Mouse (Mus musculus) thymus, postnatal 10 days (tissue): Measurements from ENCODE around the gene Ms4a4b.
"Not testable (repeated sequence)": the region's sequence is repeated elsewhere in the genome, so short reads cannot be mapped to it uniquely, and the experiment has no call there.

Source experiments
- DNase-seq, 2 experiments: peaks; one replicate each; pipeline ENCODE4 v3.0.0; 2021; ENCODE audit warnings: low spot score in 2 of 2

The Ms4a4b gene

GRCm38 (mm10) chr19:11443338-11443737, at the start of gene Ms4a4b:
Gene Ms4a4b, plus strand, starts transcription at chr19:11443553.
- no peak for DNase-seq

GRCm38 (mm10) chr19:11395769-11396168, 47.6 kb upstream of the Ms4a4b start:
- no peak for DNase-seq

DNA sequence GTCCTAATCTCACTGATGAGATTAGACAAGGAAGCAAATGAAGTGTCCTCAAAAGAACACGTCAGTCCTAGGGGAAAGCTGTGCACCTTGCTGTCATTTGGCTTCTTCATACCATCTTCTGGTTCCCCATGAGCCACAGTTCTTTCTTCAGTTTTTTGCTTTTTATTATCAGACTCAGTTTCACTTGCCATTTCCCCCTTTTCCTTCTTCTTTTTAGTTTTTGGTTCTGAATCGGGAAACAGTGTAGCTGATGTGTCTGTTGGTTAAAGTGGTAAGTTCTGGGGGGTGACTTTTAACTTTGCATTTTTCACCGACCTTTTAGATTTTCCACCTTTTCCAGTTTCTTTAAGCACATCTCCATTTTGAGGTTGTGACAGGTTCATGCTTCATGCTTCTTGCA, 38.8 kb upstream of the Ms4a4b start, which contains the start of gene Ms4a4c:
Ms4a4c (plus strand) TSS at position 244 of the 400 bp plus-strand sequence.
- no peak for DNase-seq

DNA sequence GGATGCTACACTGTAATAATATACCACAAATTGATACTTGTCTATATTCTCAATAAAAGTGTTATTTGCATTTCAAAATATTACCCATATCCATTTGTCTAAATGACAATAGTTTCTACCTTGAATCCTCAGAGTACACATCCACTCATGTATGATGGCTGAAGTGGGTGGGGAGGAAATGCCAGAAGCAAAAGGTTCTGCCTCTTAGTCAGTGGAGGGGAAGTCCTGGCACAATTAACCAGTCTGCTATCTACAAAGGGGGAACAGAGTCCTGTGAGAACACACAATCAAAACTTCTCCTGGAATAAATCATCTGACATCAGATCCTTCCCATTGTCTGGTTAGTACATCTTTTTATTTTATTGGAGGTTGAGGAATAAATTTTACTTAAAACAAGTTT, 35.9 kb upstream of the Ms4a4b start:
- DNase-seq = no peak

- DNase-seq = no peak
Measured at GRCm38 (mm10) chr19:11408591-11408990, 34.8 kb upstream of the Ms4a4b start.

DNA sequence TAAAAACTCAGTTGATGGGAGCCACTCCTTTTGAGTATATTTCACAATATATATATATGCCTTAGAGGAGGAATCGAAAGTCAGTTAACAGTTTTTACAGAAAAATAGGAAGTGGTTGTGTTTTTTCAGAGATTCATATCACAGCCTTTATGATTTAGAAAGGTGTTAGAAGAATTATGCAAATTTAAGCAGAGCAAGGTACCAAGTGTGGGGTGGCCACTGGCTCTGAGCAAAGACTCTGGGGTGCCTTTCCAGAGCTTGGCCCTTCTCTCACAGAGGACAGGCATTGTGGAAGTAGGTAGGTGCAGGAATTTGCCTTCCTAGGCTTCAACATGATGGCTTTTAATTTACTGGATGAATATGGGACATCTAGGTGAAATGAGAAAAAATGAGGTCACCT, 31.7 kb upstream of the Ms4a4b start:
- DNase-seq = no peak

DNA sequence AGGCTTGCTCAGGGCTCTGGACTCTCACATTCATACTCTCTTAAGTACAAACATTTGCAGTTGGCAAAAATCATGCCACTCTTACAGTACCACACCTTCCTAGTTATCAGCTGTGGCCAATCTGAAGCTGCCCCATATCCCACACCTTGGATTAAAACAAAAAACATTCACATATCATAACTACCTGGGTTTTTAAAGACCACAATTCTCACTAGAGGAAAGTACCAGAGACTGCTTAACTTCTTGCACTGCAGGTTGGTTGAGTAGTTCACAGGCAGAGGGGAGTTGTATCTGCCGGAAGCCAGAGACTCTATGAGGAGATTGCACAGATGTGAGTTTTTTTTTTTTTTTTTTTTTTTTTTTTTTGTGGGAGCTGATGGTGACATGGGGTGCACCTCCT, 29.3 kb upstream of the Ms4a4b start:
- no peak for DNase-seq

DNA sequence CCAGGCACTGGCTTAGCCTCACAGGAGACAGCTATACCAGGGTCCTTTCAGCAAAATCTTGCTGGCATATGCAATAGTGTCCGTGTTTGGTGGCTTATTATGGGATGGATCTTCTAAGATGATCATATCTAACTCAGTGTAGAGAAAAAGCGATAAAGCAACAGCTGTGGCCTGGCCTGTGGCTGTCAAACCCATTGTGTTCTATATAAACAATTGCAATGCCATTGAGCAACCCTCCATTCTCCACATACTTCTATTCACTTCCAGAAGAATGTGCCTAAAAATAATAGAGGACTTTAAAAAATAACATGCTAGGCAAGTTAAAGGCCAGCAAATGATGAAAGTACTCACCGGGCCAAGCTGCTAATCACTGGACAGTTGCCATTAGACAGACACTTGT, 27.8 kb upstream of the Ms4a4b start:
- DNase-seq = no peak

DNA sequence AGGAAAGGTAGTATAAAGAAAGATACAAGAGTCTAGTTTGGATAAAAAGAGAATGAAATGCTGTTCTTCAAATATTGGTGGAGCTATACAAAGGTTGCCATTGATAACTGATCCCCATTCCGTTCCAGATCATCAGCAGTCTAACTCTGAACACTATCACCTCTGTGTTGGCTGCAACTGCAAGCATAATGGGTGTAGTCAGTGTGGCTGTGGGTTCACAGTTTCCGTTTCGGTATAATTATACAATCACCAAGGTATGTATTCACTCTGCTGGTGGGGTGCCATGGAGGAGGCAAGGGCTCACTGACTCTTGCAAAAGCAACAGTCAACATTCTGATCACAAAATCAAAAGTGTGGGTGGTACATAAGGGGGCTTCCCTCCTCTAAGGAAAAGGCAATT, 24.5 kb upstream of the Ms4a4b start:
- not testable (repeated sequence) for DNase-seq

- not testable (repeated sequence) for DNase-seq
Measured at GRCm38 (mm10) chr19:11431209-11431608, 12.1 kb upstream of the Ms4a4b start.

- DNase-seq = no peak
Measured at GRCm38 (mm10) chr19:11435058-11435834, 8.1 kb upstream of the Ms4a4b start.

DNA sequence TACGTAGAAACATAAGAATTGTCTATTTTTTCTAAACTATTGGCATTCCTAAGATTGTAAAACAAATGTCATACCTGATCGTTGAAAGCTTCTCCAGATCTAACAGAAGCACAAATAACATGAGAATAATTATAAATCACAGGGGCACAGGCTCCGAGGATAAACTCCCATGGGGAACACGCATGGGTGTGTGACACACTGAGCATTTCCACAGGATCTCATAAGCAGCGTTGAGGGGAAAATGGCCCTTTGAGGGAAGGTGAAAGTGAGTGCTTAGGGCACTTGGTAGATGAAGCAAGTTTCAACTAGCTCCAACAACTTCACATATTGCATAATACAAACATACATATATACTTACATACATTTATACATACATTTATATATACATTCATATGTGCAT, 611 bp downstream of the Ms4a4b start:
- DNase-seq = no peak

DNA sequence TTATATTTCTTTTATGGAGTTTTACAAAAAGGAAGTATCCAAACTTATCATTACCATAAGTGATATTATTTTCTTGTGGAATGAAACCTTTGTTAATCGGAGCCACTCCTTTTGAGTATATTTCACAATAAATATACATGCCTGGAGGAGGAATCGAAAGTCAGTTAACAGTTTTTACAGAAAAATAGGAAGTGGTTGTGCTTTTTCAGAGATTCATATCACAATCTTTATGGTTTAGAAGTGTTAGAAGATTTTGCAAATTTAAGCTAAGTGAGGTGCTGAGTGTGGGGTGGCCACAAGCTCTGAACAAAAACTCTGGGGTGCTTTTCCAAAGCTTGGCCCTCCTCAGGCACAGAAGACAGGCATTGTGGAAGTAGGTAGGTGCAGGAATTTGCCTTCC, 3.9 kb downstream of the Ms4a4b start:
- DNase-seq = no peak

- not testable (repeated sequence) for DNase-seq
Measured at GRCm38 (mm10) chr19:11459041-11459440, 15.7 kb downstream of the Ms4a4b start.

DNA sequence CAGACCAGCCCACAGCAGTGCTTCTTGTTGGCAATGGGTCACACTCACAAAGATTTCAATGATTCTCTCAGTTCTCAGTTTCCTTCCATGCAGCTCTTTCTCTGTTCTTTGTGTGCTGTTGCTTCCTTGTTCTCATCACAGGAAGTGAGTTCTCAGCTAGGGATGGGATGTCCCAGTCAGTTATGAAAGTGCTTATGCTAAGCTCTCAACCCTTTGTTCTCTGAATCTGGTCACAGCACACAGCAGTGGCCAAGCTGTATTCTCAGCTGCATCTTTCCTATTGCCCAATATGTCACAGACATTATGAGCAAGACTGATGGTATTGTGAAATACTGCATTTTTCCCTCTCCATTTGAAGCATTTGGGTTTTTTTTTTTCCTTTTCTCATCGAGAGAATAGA, 21.4 kb downstream of the Ms4a4b start:
- DNase-seq = not testable (repeated sequence)

GRCm38 (mm10) chr19:11466471-11466870, 23.1 kb downstream of the Ms4a4b start:
- no peak for DNase-seq

GRCm38 (mm10) chr19:11468361-11468760, 25.0 kb downstream of the Ms4a4b start:
- DNase-seq = not testable (repeated sequence)

- DNase-seq = not testable (repeated sequence)
Measured at GRCm38 (mm10) chr19:11469215-11469614, 25.9 kb downstream of the Ms4a4b start, which contains the start of gene Ms4a6c. Gene Ms4a6c, plus strand, starts transcription at chr19:11469366.

DNA sequence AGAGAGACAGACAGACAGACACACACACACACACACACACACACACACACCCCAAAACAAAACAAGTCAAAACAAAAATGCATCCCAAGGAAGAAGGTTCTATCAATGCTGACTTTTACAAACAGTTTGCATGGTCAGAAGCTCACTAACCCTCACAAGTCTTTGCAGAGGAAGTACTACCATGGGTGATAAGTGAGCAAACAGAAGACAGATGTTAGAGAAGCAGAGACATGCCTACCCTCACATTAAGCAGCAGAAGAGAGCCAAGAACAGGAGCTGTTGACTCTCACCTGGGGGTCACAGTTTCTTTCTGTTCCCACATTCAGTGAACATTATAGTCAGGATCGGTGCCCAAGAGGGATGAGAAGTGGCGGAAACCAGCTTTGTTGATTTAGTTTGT, 36.4 kb downstream of the Ms4a4b start:
- no peak for DNase-seq

- no peak for DNase-seq
Measured at GRCm38 (mm10) chr19:11482684-11483083, 39.3 kb downstream of the Ms4a4b start.

DNA sequence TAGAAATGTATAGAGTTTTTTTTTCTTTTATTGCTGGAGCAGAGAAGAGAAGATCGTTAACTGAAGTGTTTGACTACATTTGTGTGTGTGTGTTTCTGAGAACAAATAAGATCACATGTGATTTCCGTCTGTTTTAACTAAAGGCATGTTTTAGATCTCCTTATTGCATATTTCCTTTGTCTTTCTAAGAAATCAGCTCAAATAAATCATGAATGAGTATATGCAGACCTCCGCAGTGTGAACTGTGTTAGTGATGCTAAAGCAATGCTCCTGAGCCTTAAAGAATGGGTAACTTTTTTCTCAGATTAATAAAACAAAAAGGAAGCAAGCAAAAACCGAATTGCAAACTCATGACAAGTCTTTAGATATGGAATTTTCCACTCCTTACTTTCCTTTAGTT, 40.6 kb downstream of the Ms4a4b start:
- no peak for DNase-seq

- peak in 1 of 2 experiments; percentile 17 for DNase-seq
Measured at GRCm38 (mm10) chr19:11484388-11484787, 41.0 kb downstream of the Ms4a4b start.

GRCm38 (mm10) chr19:11485266-11485665, 41.9 kb downstream of the Ms4a4b start:
- no peak for DNase-seq

DNA sequence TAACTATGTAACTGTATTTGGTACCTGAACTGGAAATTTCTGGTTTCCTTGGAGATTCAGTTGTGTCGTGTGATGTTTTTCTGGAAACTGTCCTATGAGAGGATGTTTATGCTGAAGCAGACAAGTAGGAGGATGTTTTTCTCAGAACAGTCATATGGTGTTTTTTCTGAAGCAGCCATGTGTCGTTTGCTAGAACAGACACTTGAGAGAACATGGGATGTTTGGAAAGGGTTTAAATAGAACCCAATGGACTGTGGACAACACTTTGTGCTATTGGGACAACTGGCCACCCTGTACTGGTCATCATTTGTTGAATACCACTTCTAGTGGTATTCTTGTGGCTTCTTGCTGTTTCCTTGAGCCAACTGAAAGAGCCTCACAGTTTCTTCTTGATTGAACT, 42.4 kb downstream of the Ms4a4b start, which contains the start of gene Gm8369:
Gm8369 (plus strand) TSS at position 193 of the 400 bp plus-strand sequence.
- no peak for DNase-seq
